Mouse (Mus musculus): ENCODE results near the gene Myo7a. TPM values are rescaled to one million over a fixed set of nuclear protein-coding genes. Genes with fewer than 3 reads are reported as not detected.
A peak's percentile ranks its signal among the peaks of the same experiment; 100 is the strongest.

Myo7a gene
- polyA plus RNA-seq, 1 experiment from 2014 or later: 22.8 TPM

DNA sequence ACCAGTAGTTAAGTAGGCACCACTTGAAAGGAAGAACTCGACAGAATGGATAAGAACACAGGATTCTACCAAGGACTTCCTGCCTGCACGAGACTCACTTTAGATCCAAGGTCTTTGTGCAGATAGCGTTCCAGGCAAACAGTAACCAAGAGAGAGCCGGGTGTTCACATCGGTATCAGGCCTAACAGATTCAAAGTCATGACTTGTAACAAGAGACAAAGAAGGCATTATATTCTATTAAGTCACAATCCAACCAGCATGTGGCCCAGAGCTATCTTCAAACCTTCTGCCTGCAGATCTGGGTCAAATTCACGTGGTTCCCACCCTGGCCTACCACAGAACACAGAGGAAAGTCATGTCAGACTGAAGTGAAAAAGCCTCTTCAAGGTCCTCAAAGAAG is 4.7 kb downstream of the Myo7a start:
- H3K4me3 ChIP-seq (ENCODE audit: low read depth, low read length): no peak overlapping the region
- no peak for ATAC-seq
- H3K9ac ChIP-seq (ENCODE audit: low read depth, low read length): no peak overlapping the region
- no peaks in the 10 kb centered on the region for H3K36me3 ChIP-seq (ENCODE audit: control insufficient read depth, insufficient read depth, low read length)
- 71% methylated on average over 6 of the region's 6 CpGs for WGBS
- peaks cover 7% of the 10 kb centered on the region for H3K27me3 ChIP-seq (ENCODE audit: control insufficient read depth, insufficient read depth, low read depth, low read length)
- no peak overlapping the region for H3K4me2 ChIP-seq (ENCODE audit: low read length)
- H3K4me1 ChIP-seq (ENCODE audit: control insufficient read depth, insufficient read depth, low read length): peaks cover 4% of the 10 kb centered on the region; the same call in 1 of the 2 replicates
- H3K9me3 ChIP-seq (replicated peaks; ENCODE audit: control insufficient read depth, low read length, poor library complexity, severe bottlenecking): no peaks in the 10 kb centered on the region
- H3K27ac ChIP-seq (ENCODE audit: low read length): no peak overlapping the region

DNA sequence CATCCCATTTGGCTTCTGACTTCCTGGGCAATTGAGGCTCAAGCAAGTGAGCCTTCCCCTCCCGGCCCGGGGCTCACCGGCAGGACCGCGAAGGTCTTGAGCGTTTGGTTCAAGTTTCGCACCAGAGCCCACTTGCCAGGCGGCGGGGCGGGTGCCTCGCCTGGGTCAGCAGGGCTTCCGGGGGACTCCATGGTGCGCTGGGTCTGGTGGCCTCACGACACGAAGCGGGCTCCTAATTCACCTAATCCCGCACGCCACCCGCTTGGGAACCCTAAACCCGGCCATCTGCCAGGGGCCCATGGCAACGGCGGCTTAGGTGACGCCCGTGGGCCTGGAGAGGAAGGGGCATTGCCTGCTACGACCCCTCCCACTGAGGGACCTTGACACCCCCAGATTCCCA is 8.1 kb downstream of the Myo7a start:
- H3K4me2 ChIP-seq (ENCODE audit: low read length): peak overlapping the region; percentile 42
- H3K4me3 ChIP-seq (ENCODE audit: low read depth, low read length): no peak overlapping the region
- no peak for ATAC-seq
- peaks cover 4% of the 10 kb centered on the region; the same call in 1 of the 2 replicates for H3K4me1 ChIP-seq (ENCODE audit: control insufficient read depth, insufficient read depth, low read length)
- H3K36me3 ChIP-seq (ENCODE audit: control insufficient read depth, insufficient read depth, low read length): no peaks in the 10 kb centered on the region
- H3K27me3 ChIP-seq (ENCODE audit: control insufficient read depth, insufficient read depth, low read depth, low read length): peaks cover 7% of the 10 kb centered on the region
- H3K27ac ChIP-seq (ENCODE audit: low read length): no peak overlapping the region
- WGBS: 8% methylated on average over 25 of the region's 25 CpGs
- H3K9ac ChIP-seq (ENCODE audit: low read depth, low read length): peak overlapping the region; percentile 33; the same call in 1 of the 2 replicates
- no peaks in the 10 kb centered on the region for H3K9me3 ChIP-seq (replicated peaks; ENCODE audit: control insufficient read depth, low read length, poor library complexity, severe bottlenecking)

DNA sequence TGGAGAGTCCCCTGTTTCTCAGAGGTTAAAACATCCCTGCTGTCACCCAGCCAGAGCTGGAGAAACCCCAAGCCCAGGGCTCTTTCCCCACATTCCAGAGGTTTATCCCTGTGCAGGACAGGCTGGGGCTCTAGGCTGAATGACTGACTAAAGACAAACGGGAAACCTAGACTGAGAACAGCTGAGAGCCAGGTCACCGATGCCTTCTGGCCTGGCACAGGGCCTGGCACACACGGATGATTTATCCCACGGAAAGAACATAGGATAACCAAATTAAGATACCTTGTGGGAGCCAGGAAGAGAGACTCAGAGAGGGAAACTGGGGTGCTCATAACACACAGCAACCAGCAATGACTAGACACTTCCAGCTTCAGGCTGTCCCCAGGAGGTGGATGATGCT is 9.6 kb downstream of the Myo7a start:
- ATAC-seq: no peak
- no peaks in the 10 kb centered on the region for H3K9me3 ChIP-seq (replicated peaks; ENCODE audit: control insufficient read depth, low read length, poor library complexity, severe bottlenecking)
- 81% methylated on average over 4 of the region's 4 CpGs for WGBS
- no peaks in the 10 kb centered on the region for H3K36me3 ChIP-seq (ENCODE audit: control insufficient read depth, insufficient read depth, low read length)
- no peak overlapping the region for H3K27ac ChIP-seq (ENCODE audit: low read length)
- no peak overlapping the region for H3K9ac ChIP-seq (ENCODE audit: low read depth, low read length)
- peaks cover 4% of the 10 kb centered on the region; the same call in 1 of the 2 replicates for H3K4me1 ChIP-seq (ENCODE audit: control insufficient read depth, insufficient read depth, low read length)
- H3K4me3 ChIP-seq (ENCODE audit: low read depth, low read length): no peak overlapping the region
- no peak overlapping the region for H3K4me2 ChIP-seq (ENCODE audit: low read length)
- H3K27me3 ChIP-seq (ENCODE audit: control insufficient read depth, insufficient read depth, low read depth, low read length): peaks cover 7% of the 10 kb centered on the region

DNA sequence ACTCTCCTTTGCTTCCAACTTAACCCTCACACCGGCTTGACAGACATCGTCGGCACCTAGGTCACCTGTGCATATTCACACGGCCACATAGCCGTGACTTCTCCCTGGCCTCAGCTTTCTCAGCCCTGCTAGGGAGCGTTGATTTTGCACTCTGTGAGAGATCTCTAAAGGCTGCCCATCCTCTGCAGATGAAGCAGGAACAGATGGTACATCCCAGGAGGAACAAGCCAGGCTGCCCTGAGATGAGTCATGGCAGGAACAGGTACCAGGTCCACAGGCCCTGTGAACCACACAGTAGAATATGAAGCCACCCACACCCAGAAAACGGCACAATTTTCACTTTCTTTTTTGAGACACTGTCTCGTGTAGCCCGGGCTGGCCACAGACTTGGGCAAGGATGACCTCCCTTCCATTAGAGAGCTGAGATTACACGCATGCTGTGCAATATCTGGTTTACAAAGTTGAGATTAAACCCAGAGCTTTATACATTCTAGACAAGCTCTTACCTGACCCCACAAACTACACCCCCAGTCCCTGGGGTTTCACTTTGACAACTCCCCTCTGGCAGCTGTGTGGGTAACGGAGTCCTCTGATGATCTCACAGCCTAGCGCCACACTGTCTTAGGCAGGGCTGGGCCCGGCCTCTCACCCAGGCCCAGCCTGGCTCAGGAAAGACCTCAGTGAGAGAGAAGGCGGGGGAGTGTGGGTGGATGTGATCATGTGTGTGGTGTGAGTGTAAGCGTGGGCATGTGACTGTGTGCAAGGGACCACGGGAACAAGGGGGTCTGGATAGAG is 10.5 kb downstream of the Myo7a start:
- Histone ChIP-seq H3K4me1 (ENCODE audit: control insufficient read depth, insufficient read depth, low read length) (peaks cover 4% of the 10 kb centered on the region; the same call in 1 of the 2 replicates), H3K9ac (ENCODE audit: low read depth, low read length) (no peak overlapping the region), H3K9me3 (replicated peaks; ENCODE audit: control insufficient read depth, low read length, poor library complexity, severe bottlenecking) (no peaks in the 10 kb centered on the region), H3K4me3 (ENCODE audit: low read depth, low read length) (no peak overlapping the region), H3K4me2 (ENCODE audit: low read length) (no peak overlapping the region), H3K36me3 (ENCODE audit: control insufficient read depth, insufficient read depth, low read length) (no peaks in the 10 kb centered on the region), H3K27ac (ENCODE audit: low read length) (no peak overlapping the region), H3K27me3 (ENCODE audit: control insufficient read depth, insufficient read depth, low read depth, low read length) (peaks cover 7% of the 10 kb centered on the region)
- no peak for ATAC-seq
- 82% methylated on average over 16 of the region's 16 CpGs for WGBS

DNA sequence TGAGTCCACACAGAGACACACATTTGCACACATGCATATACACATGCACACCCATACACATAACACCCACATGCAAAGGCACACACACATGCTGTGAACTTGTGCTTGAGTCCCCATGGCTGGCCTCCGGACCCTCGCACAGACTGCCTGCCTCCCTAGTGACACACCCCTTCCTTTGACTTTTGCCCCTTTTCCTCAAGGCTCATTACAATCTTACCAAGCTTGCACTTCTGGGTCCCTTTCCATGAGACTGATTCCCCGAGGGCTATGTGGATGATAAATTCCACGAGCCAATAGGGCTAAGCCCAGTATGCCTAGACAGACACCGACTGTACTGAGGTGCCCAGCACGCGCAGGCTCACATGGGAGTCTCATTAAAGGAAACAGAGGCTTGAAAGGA is 13.1 kb downstream of the Myo7a start:
- Histone ChIP-seq H3K27me3 (ENCODE audit: control insufficient read depth, insufficient read depth, low read depth, low read length) (peaks cover 2% of the 10 kb centered on the region; the same call in 1 of the 2 replicates), H3K4me3 (ENCODE audit: low read depth, low read length) (no peak overlapping the region), H3K9me3 (replicated peaks; ENCODE audit: control insufficient read depth, low read length, poor library complexity, severe bottlenecking) (no peaks in the 10 kb centered on the region), H3K9ac (ENCODE audit: low read depth, low read length) (no peak overlapping the region), H3K27ac (ENCODE audit: low read length) (no peak overlapping the region), H3K36me3 (ENCODE audit: control insufficient read depth, insufficient read depth, low read length) (no peaks in the 10 kb centered on the region), H3K4me1 (ENCODE audit: control insufficient read depth, insufficient read depth, low read length) (peaks cover 6% of the 10 kb centered on the region; the same call in 1 of the 2 replicates), H3K4me2 (ENCODE audit: low read length) (no peak overlapping the region)
- 87% methylated on average over 7 of the region's 7 CpGs for WGBS
- ATAC-seq: no peak

DNA sequence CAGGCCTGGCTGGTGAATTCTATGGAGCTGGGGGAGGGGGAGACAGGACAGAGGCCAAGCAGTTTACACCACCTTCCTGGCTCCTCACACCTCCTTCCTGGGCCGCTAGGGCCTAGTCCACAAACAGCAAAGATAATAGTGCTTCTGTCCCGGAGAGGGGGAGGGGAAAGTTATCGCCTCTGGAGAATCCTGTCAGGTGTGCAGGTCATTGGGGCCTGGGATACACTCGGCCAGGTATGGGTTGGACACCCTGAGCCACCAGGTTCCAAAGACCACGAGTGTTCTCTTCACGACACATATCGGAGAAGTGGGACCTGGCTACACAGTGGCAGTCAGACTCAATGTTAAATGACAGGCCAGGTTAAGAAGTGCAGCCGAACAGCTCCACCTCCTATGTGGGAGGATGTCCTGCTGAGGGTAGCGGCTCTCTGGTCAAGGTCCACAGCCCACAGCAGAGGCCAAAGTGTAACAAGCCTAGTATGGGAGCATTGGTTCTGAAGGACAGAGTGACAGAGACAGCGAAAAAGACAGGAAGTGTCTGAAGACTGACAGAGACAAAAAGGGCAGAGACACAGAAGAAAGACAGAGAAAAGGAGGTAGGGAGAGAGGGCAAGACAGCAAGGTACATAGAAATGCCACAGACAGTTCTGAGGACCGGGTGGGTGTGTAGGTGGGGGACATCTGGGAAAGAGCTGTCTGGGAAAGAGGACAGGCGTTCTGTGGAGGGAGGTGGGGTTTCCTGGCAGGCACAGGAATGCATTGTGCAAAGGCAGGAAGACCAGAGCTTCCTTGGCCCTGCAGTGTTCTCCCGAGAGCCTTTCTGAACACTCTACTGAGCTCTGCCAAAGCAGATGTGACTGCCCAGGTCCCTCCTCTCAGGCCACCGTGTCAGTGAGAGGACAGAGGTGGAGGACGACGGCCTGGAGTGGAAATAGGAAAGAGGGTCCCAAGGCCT is 14.6 kb downstream of the Myo7a start:
- Histone ChIP-seq H3K27ac (ENCODE audit: low read length) (no peak overlapping the region), H3K4me3 (ENCODE audit: low read depth, low read length) (no peak overlapping the region), H3K4me1 (ENCODE audit: control insufficient read depth, insufficient read depth, low read length) (peaks cover 5% of the 10 kb centered on the region; the same call in 1 of the 2 replicates), H3K4me2 (ENCODE audit: low read length) (no peak overlapping the region), H3K9me3 (replicated peaks; ENCODE audit: control insufficient read depth, low read length, poor library complexity, severe bottlenecking) (no peaks in the 10 kb centered on the region), H3K9ac (ENCODE audit: low read depth, low read length) (no peak overlapping the region), H3K27me3 (ENCODE audit: control insufficient read depth, insufficient read depth, low read depth, low read length) (no peaks in the 10 kb centered on the region), H3K36me3 (ENCODE audit: control insufficient read depth, insufficient read depth, low read length) (no peaks in the 10 kb centered on the region)
- 69% methylated on average over 16 of the region's 16 CpGs for WGBS
- no peak for ATAC-seq

DNA sequence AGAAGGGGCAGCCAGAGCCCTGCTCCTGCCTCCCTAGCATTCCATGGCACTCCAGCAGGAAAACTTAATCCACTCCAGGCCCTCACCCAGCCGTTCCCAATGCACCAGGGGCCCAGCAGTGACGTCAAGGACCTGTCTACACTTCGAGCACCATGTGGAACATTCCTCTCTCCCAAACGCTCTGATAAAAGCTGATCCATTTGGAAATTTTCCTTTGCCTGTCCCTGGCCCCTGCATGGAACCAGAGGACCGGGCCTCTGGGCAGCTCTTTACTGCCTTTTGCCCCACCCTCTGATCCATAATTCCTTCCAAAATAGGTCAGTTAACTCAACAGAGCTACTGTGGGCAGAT is 15.4 kb downstream of the Myo7a start:
- WGBS: 78% methylated on average over 5 of the region's 5 CpGs
- Histone ChIP-seq H3K27me3 (ENCODE audit: control insufficient read depth, insufficient read depth, low read depth, low read length) (no peaks in the 10 kb centered on the region), H3K9me3 (replicated peaks; ENCODE audit: control insufficient read depth, low read length, poor library complexity, severe bottlenecking) (no peaks in the 10 kb centered on the region), H3K27ac (ENCODE audit: low read length) (no peak overlapping the region), H3K9ac (ENCODE audit: low read depth, low read length) (no peak overlapping the region), H3K4me2 (ENCODE audit: low read length) (no peak overlapping the region), H3K4me1 (ENCODE audit: control insufficient read depth, insufficient read depth, low read length) (peaks cover 5% of the 10 kb centered on the region; the same call in 1 of the 2 replicates), H3K36me3 (ENCODE audit: control insufficient read depth, insufficient read depth, low read length) (no peaks in the 10 kb centered on the region), H3K4me3 (ENCODE audit: low read depth, low read length) (no peak overlapping the region)
- ATAC-seq: no peak

DNA sequence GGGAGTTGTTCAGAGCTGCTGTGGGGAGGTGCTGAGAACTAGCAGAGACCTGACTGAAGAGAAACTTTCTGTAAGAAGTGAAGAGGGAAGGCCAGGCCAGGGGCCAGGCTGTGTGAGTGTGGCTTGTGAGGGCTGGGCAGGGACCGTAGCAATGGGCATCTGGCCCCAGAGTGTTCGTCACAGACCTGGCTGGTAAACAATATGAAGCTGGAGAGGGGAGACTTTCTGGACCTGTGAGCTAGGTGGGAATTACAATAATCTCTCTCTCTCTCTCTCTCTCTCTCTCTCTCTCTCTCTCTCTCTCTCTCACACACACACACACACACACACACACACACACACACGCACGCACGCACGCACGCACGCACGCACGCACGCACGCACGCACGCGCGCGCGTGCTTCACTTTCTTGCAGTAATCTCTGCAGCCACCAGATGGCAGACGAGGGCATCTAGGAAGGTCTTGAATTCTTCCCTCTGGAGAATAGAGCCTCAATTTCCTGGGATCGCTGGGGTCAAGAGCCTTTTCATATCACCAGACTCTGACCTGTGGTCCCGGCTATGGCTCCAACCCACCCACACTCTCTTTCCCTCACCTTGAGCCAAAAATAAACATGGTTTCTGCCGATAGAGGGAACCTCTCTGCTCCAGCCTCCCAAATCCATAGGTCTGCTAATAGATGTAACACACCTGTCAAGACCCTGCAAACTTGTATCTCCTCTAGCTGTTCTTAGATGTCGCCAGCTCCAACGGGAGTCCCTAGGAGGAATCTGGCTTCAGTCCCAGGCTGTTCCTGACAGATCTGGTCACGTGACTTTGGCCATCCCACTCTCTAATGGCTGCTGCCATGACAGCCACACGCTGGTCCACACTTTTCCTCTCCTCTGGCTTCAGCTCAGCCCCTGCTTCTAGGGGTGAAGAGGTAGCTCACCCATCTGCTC is 16.1 kb downstream of the Myo7a start:
- Histone ChIP-seq H3K36me3 (ENCODE audit: control insufficient read depth, insufficient read depth, low read length) (no peaks in the 10 kb centered on the region), H3K27me3 (ENCODE audit: control insufficient read depth, insufficient read depth, low read depth, low read length) (no peaks in the 10 kb centered on the region), H3K27ac (ENCODE audit: low read length) (peak overlapping the region; percentile 56), H3K9me3 (replicated peaks; ENCODE audit: control insufficient read depth, low read length, poor library complexity, severe bottlenecking) (no peaks in the 10 kb centered on the region), H3K4me3 (ENCODE audit: low read depth, low read length) (peak overlapping the region; percentile 25), H3K9ac (ENCODE audit: low read depth, low read length) (peak overlapping the region; percentile 56), H3K4me2 (ENCODE audit: low read length) (peak overlapping the region; percentile 55), H3K4me1 (ENCODE audit: control insufficient read depth, insufficient read depth, low read length) (peaks cover 5% of the 10 kb centered on the region; the same call in 1 of the 2 replicates)
- WGBS: 17% methylated on average over 21 of the region's 26 CpGs
- peak; percentile 71 for ATAC-seq

Measured in midbrain, embryonic 16.5 days (tissue).